Mouse (Mus musculus) stomach, postnatal 0 days (tissue): Measurements from ENCODE around the gene Grik1. TPM values are rescaled to one million over a fixed set of nuclear protein-coding genes. Genes with fewer than 3 reads are reported as not detected.

ENCODE experiments used
- ATAC-seq: fragments of 200-750 bp; cut with Nextera tagmentation; 2 replicates; pipeline ENCODE4 v1.8.0; 2017; ENCODE audit not compliant: low FRiP score, low TSS enrichment
- DNase-seq: peaks from one replicate; pipeline ENCODE4 v3.0.0-alpha.2; 2016; ENCODE audit warnings: low spot score
- H3K27ac ChIP-seq: fragments of 300-500 bp; sonication (generic); replicated peaks from 2 replicates; pipeline ENCODE4 v1.5.1; 2014; ENCODE audit warnings: mild to moderate bottlenecking, control low read depth
- H3K27me3 ChIP-seq: fragments of 300-500 bp; sonication (generic); 2 replicates; pipeline ENCODE4 v1.6.1; 2014; ENCODE audit warnings: low read length; ENCODE audit not compliant: control insufficient read depth, insufficient read depth
- H3K36me3 ChIP-seq: fragments of 300-500 bp; sonication (generic); 2 replicates; pipeline ENCODE4 v1.6.1; 2014; ENCODE audit warnings: low read length, mixed read lengths; ENCODE audit not compliant: control insufficient read depth, insufficient read depth
- H3K4me1 ChIP-seq: fragments of 300-500 bp; sonication (generic); replicated peaks from 2 replicates; pipeline ENCODE4 v1.6.1; 2014; ENCODE audit warnings: antibody characterized with exemption; ENCODE audit not compliant: control insufficient read depth, insufficient read depth
- H3K4me2 ChIP-seq: fragments of 300-500 bp; sonication (generic); replicated peaks from 2 replicates; pipeline ENCODE4 v1.6.1; 2014; ENCODE audit warnings: low read depth, mild to moderate bottlenecking, control low read depth, moderate library complexity
- H3K4me3 ChIP-seq: fragments of 300-500 bp; sonication (generic); 2 replicates; pipeline ENCODE4 v1.5.1; 2014; ENCODE audit warnings: low read depth, low read length, control low read depth
- H3K9ac ChIP-seq: fragments of 300-500 bp; sonication (generic); 2 replicates; pipeline ENCODE4 v1.6.1; 2014; ENCODE audit warnings: mild to moderate bottlenecking, low read length, control low read depth, mixed read lengths
- H3K9me3 ChIP-seq: fragments of 300-500 bp; sonication (generic); 2 replicates; pipeline ENCODE4 v1.6.1; 2016; ENCODE audit warnings: low read length; ENCODE audit not compliant: control insufficient read depth
- CTCF ChIP-seq: IDR thresholded peaks from 2 replicates; pipeline ENCODE4 v1.5.1; 2016; ENCODE audit warnings: antibody characterized with exemption, low read depth, mild to moderate bottlenecking, moderate library complexity
- EP300 ChIP-seq: optimal IDR thresholded peaks from 2 replicates; pipeline ENCODE3; 2016; ENCODE audit warnings: antibody characterized with exemption
- WGBS: fragments of 180-500 bp; shearing (Covaris S2); extraction: QIAGEN DNeasy Blood & Tissue Kit; methylation state at CpG from one replicate; pipeline ENCODE4 v1.1.7; 2014; 5-methylcytosine and 5-hydroxymethylcytosine counted together
- polyA plus RNA-seq: library from polyadenylated mRNA; unstranded; fragments of >200 nt; fragmentation: Nextera tagmentation; extraction: Ambion mirVana; gene quantifications from 2 replicates; pipeline ENCODE4 v1.2.1, GENCODE M21; 2015

Grik1 gene
- polyA plus RNA-seq, 1 experiment from 2014 or later = 0.99 TPM

DNA sequence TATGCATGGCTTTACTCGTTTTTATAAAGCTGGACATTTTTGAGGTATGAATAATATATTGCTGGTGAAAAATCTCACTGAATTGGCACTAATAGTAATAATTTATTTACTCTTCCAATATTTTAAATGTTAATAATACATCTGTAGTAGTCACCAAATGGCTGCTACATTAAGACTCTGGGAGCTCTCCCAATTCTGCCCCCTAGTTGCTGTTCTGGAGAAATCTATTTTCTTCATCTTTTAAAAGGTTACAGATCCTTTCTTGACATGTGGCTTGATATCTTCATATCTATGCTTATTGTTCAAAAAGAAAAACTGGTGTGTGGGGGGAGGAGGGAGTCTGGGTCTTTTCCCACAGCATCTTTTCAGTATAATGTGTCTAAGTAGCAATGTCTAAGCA, 151.2 kb downstream of the Grik1 start:
- no peak overlapping the region for H3K4me3 ChIP-seq
- no peaks in the 10 kb centered on the region for H3K9me3 ChIP-seq
- WGBS = 62% methylated on average over 1 of the region's 1 CpGs
- H3K4me1 ChIP-seq = no peaks in the 10 kb centered on the region
- no peaks in the 10 kb centered on the region for H3K27me3 ChIP-seq
- no peak overlapping the region for H3K4me2 ChIP-seq
- H3K36me3 ChIP-seq = no peaks in the 10 kb centered on the region
- no peak for ATAC-seq
- DNase-seq = no peak
- no peak overlapping the region for H3K9ac ChIP-seq
- H3K27ac ChIP-seq = no peak overlapping the region
- TF ChIP-seq EP300 (no peak), CTCF (no peak)

DNA sequence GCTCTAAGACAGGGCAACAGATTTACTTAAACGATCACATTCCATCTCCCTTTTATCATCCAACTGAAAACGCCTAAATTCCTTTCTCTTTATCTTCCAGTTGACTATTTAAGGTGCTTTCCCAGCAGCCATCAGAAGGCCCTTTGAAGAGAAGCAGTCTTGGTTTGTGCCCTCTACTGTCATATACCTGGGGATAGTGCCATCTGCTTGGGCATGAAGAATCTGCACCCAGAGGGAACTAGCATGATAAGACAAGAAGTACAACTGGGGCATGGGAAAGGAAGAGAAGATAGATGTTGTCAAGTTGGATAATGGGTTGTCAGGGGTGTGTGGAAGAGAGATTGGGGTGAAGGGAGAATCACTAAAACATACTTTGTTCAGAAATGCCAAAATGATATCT, 157.1 kb downstream of the Grik1 start:
- WGBS = 47% methylated on average over 2 of the region's 2 CpGs
- no peak overlapping the region for H3K9ac ChIP-seq

GRCm38 (mm10) chr16:88131103-88131502, 159.0 kb downstream of the Grik1 start:
- Histone ChIP-seq H3K4me1 (no peaks in the 10 kb centered on the region), H3K4me3 (no peak overlapping the region), H3K27ac (no peak overlapping the region), H3K36me3 (no peaks in the 10 kb centered on the region), H3K9ac (no peak overlapping the region), H3K27me3 (no peaks in the 10 kb centered on the region), H3K9me3 (no peaks in the 10 kb centered on the region), H3K4me2 (no peak overlapping the region)
- 86% methylated on average over 3 of the region's 3 CpGs for WGBS
- TF ChIP-seq CTCF = no peak
- no peak for TF ChIP-seq EP300
- no peak for DNase-seq
- ATAC-seq = no peak

More for the DNA sequence above, 157.1 kb downstream of the Grik1 start:
- H3K4me1 ChIP-seq = no peaks in the 10 kb centered on the region
- TF ChIP-seq EP300 (no peak), CTCF (no peak)
- H3K27ac ChIP-seq = no peak overlapping the region
- no peaks in the 10 kb centered on the region for H3K9me3 ChIP-seq
- H3K4me2 ChIP-seq = no peak overlapping the region
- DNase-seq (no peak), ATAC-seq (no peak)
- H3K36me3 ChIP-seq = no peaks in the 10 kb centered on the region
- no peaks in the 10 kb centered on the region for H3K27me3 ChIP-seq
- H3K4me3 ChIP-seq = no peak overlapping the region

DNA sequence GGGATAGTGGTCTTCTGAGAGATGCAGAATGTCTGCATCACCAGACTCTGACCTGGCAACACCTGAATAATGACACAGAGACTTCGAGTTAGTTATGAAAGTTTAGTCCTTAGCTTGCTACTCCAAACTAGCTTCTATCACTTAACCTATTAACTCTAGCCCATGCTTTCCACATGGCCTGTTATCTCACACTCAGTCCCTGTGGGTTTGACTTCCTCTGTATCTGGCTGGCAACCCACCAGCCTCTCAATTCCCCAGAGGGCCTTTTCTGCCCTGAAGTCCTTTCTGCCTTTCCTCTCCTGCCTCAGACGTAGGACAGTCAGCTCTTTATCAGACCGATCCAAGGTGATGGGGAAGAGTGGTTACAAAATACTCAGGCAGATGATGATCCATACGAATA, 165.0 kb downstream of the Grik1 start:
- WGBS = 70% methylated on average over 4 of the region's 4 CpGs

GRCm38 (mm10) chr16:88112551-88113138, 177.4 kb downstream of the Grik1 start:
- DNase-seq (no peak), ATAC-seq (no peak)
- Histone ChIP-seq H3K9me3 (no peaks in the 10 kb centered on the region), H3K36me3 (no peaks in the 10 kb centered on the region), H3K4me1 (no peaks in the 10 kb centered on the region), H3K4me3 (no peak overlapping the region), H3K9ac (no peak overlapping the region), H3K27me3 (no peaks in the 10 kb centered on the region), H3K4me2 (no peak overlapping the region), H3K27ac (no peak overlapping the region)
- WGBS = 62% methylated on average over 8 of the region's 8 CpGs
- TF ChIP-seq CTCF = no peak
- TF ChIP-seq EP300 = no peak

More for the DNA sequence above, 165.0 kb downstream of the Grik1 start:
- no peak for TF ChIP-seq EP300
- no peak for TF ChIP-seq CTCF
- Histone ChIP-seq H3K9ac (no peak overlapping the region), H3K36me3 (no peaks in the 10 kb centered on the region), H3K4me2 (no peak overlapping the region), H3K9me3 (no peaks in the 10 kb centered on the region), H3K27ac (no peak overlapping the region), H3K4me1 (no peaks in the 10 kb centered on the region), H3K27me3 (no peaks in the 10 kb centered on the region), H3K4me3 (no peak overlapping the region)
- DNase-seq (no peak), ATAC-seq (no peak)

DNA sequence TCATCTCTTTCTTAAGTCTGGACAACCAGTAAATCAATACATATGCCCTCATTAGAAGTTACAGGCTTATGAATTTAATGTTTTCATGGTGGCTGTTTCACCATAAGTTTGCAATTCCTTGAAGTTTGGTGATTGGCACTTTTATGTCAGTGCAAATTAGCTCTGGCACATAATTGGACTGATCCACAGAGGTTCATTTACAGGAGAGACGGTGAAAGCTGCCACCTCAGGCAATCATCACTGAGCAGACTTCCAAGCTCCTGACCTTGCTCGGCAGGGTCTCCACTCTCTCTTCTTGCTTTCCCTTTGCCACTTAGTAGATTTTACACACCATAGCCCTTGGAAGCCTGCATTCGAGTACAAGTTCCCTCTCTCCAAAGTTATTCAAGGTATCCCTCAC, 178.6 kb downstream of the Grik1 start:
- WGBS = 72% methylated on average over 3 of the region's 3 CpGs
- no peaks in the 10 kb centered on the region for H3K36me3 ChIP-seq
- TF ChIP-seq EP300 (no peak), CTCF (no peak)
- H3K27ac ChIP-seq = no peak overlapping the region
- H3K9me3 ChIP-seq = no peaks in the 10 kb centered on the region
- no peak overlapping the region for H3K9ac ChIP-seq
- DNase-seq = no peak
- H3K4me1 ChIP-seq = no peaks in the 10 kb centered on the region
- ATAC-seq = no peak
- H3K4me3 ChIP-seq = no peak overlapping the region
- H3K27me3 ChIP-seq = no peaks in the 10 kb centered on the region
- H3K4me2 ChIP-seq = no peak overlapping the region
